Mouse (Mus musculus): ENCODE results near the gene Rab5c. TPM values are rescaled to one million over a fixed set of nuclear protein-coding genes. Genes with fewer than 3 reads are reported as not detected.
A peak's percentile ranks its signal among the peaks of the same experiment; 100 is the strongest.

Gene Rab5c
- polyA plus RNA-seq, 2 experiments: 73.2 to 188 TPM

- WGBS: 81% methylated on average over 8 of the region's 8 CpGs
- peaks cover 48% of the 10 kb centered on the region for H3K36me3 ChIP-seq (ENCODE audit: control insufficient read depth, insufficient read depth, low read length)
Measured at GRCm38 (mm10) chr11:100780247-100780646, 42.2 kb upstream of the Rab5c start.

DNA sequence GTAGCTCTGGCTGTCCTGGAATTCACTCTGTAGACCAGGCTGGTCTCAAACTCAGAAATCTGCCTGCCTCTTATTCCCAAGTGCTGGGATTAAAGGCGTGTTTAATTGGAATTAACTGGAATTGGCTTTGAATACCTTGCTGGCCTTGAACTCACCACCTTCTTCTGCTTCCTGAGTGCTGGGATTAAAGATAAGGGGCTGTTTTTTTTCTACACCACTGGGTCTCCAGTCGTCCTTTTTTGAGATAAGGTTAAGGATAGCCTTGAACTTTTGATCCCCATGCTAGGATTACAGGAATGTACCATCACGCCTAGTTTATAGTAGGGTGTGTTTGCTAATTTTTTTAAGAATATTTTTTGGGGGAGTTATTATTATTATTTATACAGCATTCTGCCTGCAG is 40.1 kb upstream of the Rab5c start:
- DNase-seq (ENCODE audit: low spot score) (no peak), ATAC-seq (ENCODE audit: low FRiP score, low read depth) (no peak)
- H3K4me1 ChIP-seq (ENCODE audit: control insufficient read depth, insufficient read depth, low read length): no peaks in the 10 kb centered on the region
- WGBS: 71% methylated on average over 3 of the region's 3 CpGs
- H3K27me3 ChIP-seq (ENCODE audit: control insufficient read depth, insufficient read depth, low read length): no peaks in the 10 kb centered on the region
- H3K4me3 ChIP-seq (replicated peaks; ENCODE audit: low read length): no peak overlapping the region
- H3K9me3 ChIP-seq (ENCODE audit: control insufficient read depth, low read length): no peaks in the 10 kb centered on the region
- H3K4me2 ChIP-seq (replicated peaks; ENCODE audit: low read depth, low read length, severe bottlenecking): no peak overlapping the region
- no peak overlapping the region for H3K9ac ChIP-seq (ENCODE audit: low read depth, low read length, severe bottlenecking)
- H3K27ac ChIP-seq (replicated peaks; ENCODE audit: low read depth, low read length): no peak overlapping the region
- no peak for TF ChIP-seq POLR2A (IDR thresholded peaks at IDR 0.05; ENCODE audit: borderline replicate concordance, extremely low read depth, insufficient read depth, insufficient read length)
- H3K36me3 ChIP-seq (ENCODE audit: control insufficient read depth, insufficient read depth, low read length): peaks cover 32% of the 10 kb centered on the region

More at GRCm38 (mm10) chr11:100780247-100780646, 42.2 kb upstream of the Rab5c start:
- no peak overlapping the region for H3K27ac ChIP-seq (replicated peaks; ENCODE audit: low read depth, low read length)
- H3K4me2 ChIP-seq (replicated peaks; ENCODE audit: low read depth, low read length, severe bottlenecking): no peak overlapping the region
- no peaks in the 10 kb centered on the region for H3K27me3 ChIP-seq (ENCODE audit: control insufficient read depth, insufficient read depth, low read length)
- no peak overlapping the region for H3K4me3 ChIP-seq (replicated peaks; ENCODE audit: low read length)
- DNase-seq (ENCODE audit: low spot score) (no peak), ATAC-seq (ENCODE audit: low FRiP score, low read depth) (no peak)
- no peak overlapping the region for H3K9ac ChIP-seq (ENCODE audit: low read depth, low read length, severe bottlenecking)
- H3K4me1 ChIP-seq (ENCODE audit: control insufficient read depth, insufficient read depth, low read length): no peaks in the 10 kb centered on the region
- no peak for TF ChIP-seq POLR2A (IDR thresholded peaks at IDR 0.05; ENCODE audit: borderline replicate concordance, extremely low read depth, insufficient read depth, insufficient read length)
- no peaks in the 10 kb centered on the region for H3K9me3 ChIP-seq (ENCODE audit: control insufficient read depth, low read length)

GRCm38 (mm10) chr11:100775921-100776320 is 37.9 kb upstream of the Rab5c start:
- Histone ChIP-seq H3K4me1 (ENCODE audit: control insufficient read depth, insufficient read depth, low read length) (no peaks in the 10 kb centered on the region), H3K27me3 (ENCODE audit: control insufficient read depth, insufficient read depth, low read length) (no peaks in the 10 kb centered on the region), H3K4me2 (replicated peaks; ENCODE audit: low read depth, low read length, severe bottlenecking) (no peak overlapping the region), H3K9ac (ENCODE audit: low read depth, low read length, severe bottlenecking) (no peak overlapping the region), H3K27ac (replicated peaks; ENCODE audit: low read depth, low read length) (no peak overlapping the region), H3K4me3 (replicated peaks; ENCODE audit: low read length) (no peak overlapping the region), H3K9me3 (ENCODE audit: control insufficient read depth, low read length) (no peaks in the 10 kb centered on the region), H3K36me3 (ENCODE audit: control insufficient read depth, insufficient read depth, low read length) (peaks cover 11% of the 10 kb centered on the region)
- no peak for ATAC-seq (ENCODE audit: low FRiP score, low read depth)
- no peak for DNase-seq (ENCODE audit: low spot score)
- no peak for TF ChIP-seq POLR2A (IDR thresholded peaks at IDR 0.05; ENCODE audit: borderline replicate concordance, extremely low read depth, insufficient read depth, insufficient read length)
- 79% methylated on average over 10 of the region's 10 CpGs for WGBS

GRCm38 (mm10) chr11:100774261-100774660 is 36.2 kb upstream of the Rab5c start:
- Histone ChIP-seq H3K27me3 (ENCODE audit: control insufficient read depth, insufficient read depth, low read length) (no peaks in the 10 kb centered on the region), H3K36me3 (ENCODE audit: control insufficient read depth, insufficient read depth, low read length) (peaks cover 3% of the 10 kb centered on the region), H3K4me1 (ENCODE audit: control insufficient read depth, insufficient read depth, low read length) (peaks cover 3% of the 10 kb centered on the region; the same call in 1 of the 2 replicates), H3K9ac (ENCODE audit: low read depth, low read length, severe bottlenecking) (no peak overlapping the region), H3K4me2 (replicated peaks; ENCODE audit: low read depth, low read length, severe bottlenecking) (no peak overlapping the region), H3K27ac (replicated peaks; ENCODE audit: low read depth, low read length) (no peak overlapping the region), H3K4me3 (replicated peaks; ENCODE audit: low read length) (no peak overlapping the region), H3K9me3 (ENCODE audit: control insufficient read depth, low read length) (no peaks in the 10 kb centered on the region)
- ATAC-seq (ENCODE audit: low FRiP score, low read depth) (no peak), DNase-seq (ENCODE audit: low spot score) (no peak)
- 77% methylated on average over 4 of the region's 4 CpGs for WGBS
- TF ChIP-seq POLR2A (IDR thresholded peaks at IDR 0.05; ENCODE audit: borderline replicate concordance, extremely low read depth, insufficient read depth, insufficient read length): no peak

GRCm38 (mm10) chr11:100770646-100771408 is 32.8 kb upstream of the Rab5c start, which contains the start of gene Ghdc:
Gene Ghdc, minus strand, starts transcription at chr11:100770957.
- Histone ChIP-seq H3K9ac (ENCODE audit: low read depth, low read length, severe bottlenecking) (peak within 1 kb of the TSS; percentile 46), H3K27me3 (ENCODE audit: control insufficient read depth, insufficient read depth, low read length) (no peaks in the 10 kb centered on the region), H3K4me1 (ENCODE audit: control insufficient read depth, insufficient read depth, low read length) (peaks cover 3% of the 10 kb centered on the region; the same call in 1 of the 2 replicates), H3K27ac (replicated peaks; ENCODE audit: low read depth, low read length) (no peak within 1 kb of the TSS; the same call in 1 of the 2 replicates), H3K9me3 (ENCODE audit: control insufficient read depth, low read length) (no peaks in the 10 kb centered on the region), H3K4me3 (replicated peaks; ENCODE audit: low read length) (peak within 1 kb of the TSS; percentile 47), H3K4me2 (replicated peaks; ENCODE audit: low read depth, low read length, severe bottlenecking) (peak within 1 kb of the TSS; percentile 51), H3K36me3 (ENCODE audit: control insufficient read depth, insufficient read depth, low read length) (no peaks in the 10 kb centered on the region)
- peak; percentile 67 for ATAC-seq (ENCODE audit: low FRiP score, low read depth)
- TF ChIP-seq POLR2A (IDR thresholded peaks at IDR 0.05; ENCODE audit: borderline replicate concordance, extremely low read depth, insufficient read depth, insufficient read length): no peak
- 15% methylated on average over 17 of the region's 17 CpGs for WGBS
- peak; percentile 66 for DNase-seq (ENCODE audit: low spot score)
